Mouse (Mus musculus) lung, adult 2 months (tissue): ENCODE results near the gene Dnlz.
A peak's percentile ranks its signal among the peaks of the same experiment; 100 is the strongest.

Experiments
- CTCF ChIP-seq: fragments of 200-500 bp; IDR thresholded peaks from 2 replicates; pipeline ENCODE4 v1.5.1; 2011; ENCODE audit warnings: mild to moderate bottlenecking, low read length, control low read depth; ENCODE audit not compliant: insufficient read depth
- POLR2A ChIP-seq: fragments of 200-500 bp; IDR thresholded peaks from 2 replicates; pipeline ENCODE4 v1.6.1; 2011; ENCODE audit warnings: low read depth, mild to moderate bottlenecking, control low read depth, low read length, borderline replicate concordance; ENCODE audit errors: extremely low read depth

- no peak for TF ChIP-seq POLR2A
- TF ChIP-seq CTCF = peak; percentile 42; the same call in 1 of the 2 replicates
These were observed 27.0 kb downstream of the Dnlz start for GRCm38 (mm10) chr2:26324917-26325316.
